Mouse (Mus musculus) forebrain, embryonic 13.5 days (tissue): ENCODE measurements at regions not wholly inside any gene's neighbourhood (a gene's known extent, or its start where the extent isn't known, plus 50 kb on each side); places are given as distances from the start of the nearest gene placed in this dataset.

Experiments used
- ATAC-seq: fragments of 200-750 bp; cut with Nextera tagmentation; 2 replicates; pipeline ENCODE4 v1.8.0; 2017
- H3K27ac ChIP-seq: fragments of 300-500 bp; sonication (generic); 2 replicates; pipeline ENCODE4 v1.5.1; 2015; ENCODE audit warnings: inconsistent platforms, mild to moderate bottlenecking, moderate library complexity
- H3K27me3 ChIP-seq: fragments of 300-500 bp; sonication (generic); 2 replicates; pipeline ENCODE4 v1.6.1; 2015; ENCODE audit warnings: mild to moderate bottlenecking, inconsistent platforms
- H3K36me3 ChIP-seq: fragments of 300-500 bp; sonication (generic); 2 replicates; pipeline ENCODE4 v1.6.1; 2015; ENCODE audit warnings: mild to moderate bottlenecking, inconsistent platforms; ENCODE audit not compliant: poor library complexity, severe bottlenecking
- H3K4me1 ChIP-seq: fragments of 300-500 bp; sonication (generic); 2 replicates; pipeline ENCODE4 v1.6.1; 2015; ENCODE audit warnings: inconsistent platforms
- H3K4me2 ChIP-seq: fragments of 300-500 bp; sonication (generic); 2 replicates; pipeline ENCODE4 v1.6.1; 2015; ENCODE audit warnings: inconsistent platforms, mild to moderate bottlenecking, moderate library complexity
- H3K4me3 ChIP-seq: fragments of 300-500 bp; sonication (generic); 2 replicates; pipeline ENCODE4 v1.5.1; 2015; ENCODE audit warnings: mild to moderate bottlenecking, inconsistent platforms
- H3K9ac ChIP-seq: fragments of 300-500 bp; sonication (generic); 2 replicates; pipeline ENCODE4 v1.6.1; 2015; ENCODE audit warnings: mild to moderate bottlenecking, inconsistent platforms
- H3K9me3 ChIP-seq: fragments of 300-500 bp; sonication (generic); replicated peaks from 2 replicates; pipeline ENCODE4 v1.6.1; 2016; ENCODE audit warnings: inconsistent platforms
- WGBS: fragments of 180-500 bp; shearing (Covaris S2); methylation state at CpG from one replicate; pipeline ENCODE4 v1.1.7; 2015; 5-methylcytosine and 5-hydroxymethylcytosine counted together

DNA sequence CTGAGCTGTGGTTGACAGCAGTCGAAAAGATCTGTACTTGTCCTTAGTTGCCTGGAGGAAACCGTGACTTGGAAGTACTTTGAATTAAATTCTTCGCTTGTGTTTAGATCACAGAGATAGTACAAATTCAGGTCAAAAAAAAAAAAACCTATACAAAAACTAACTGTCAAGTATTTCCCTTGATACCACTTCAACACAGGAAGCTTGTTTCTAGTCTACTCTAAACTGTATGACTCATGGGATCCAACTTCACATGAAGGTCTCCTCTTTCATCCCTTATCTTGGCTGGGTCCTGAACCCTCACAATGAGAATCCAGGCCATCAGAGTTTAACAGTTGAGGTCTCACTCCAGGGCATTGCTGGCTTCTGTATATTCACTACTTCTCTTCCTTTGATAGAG lies 54.8 kb downstream of the Tmem30b start:
- Histone ChIP-seq H3K9ac (no peak overlapping the region), H3K27ac (no peak overlapping the region), H3K4me1 (no peaks in the 10 kb centered on the region), H3K36me3 (no peaks in the 10 kb centered on the region), H3K4me3 (no peak overlapping the region), H3K9me3 (no peaks in the 10 kb centered on the region), H3K4me2 (no peak overlapping the region), H3K27me3 (no peaks in the 10 kb centered on the region)
- WGBS, result 92% methylated on average over 3 of the region's 3 CpGs
- no peak for ATAC-seq

DNA sequence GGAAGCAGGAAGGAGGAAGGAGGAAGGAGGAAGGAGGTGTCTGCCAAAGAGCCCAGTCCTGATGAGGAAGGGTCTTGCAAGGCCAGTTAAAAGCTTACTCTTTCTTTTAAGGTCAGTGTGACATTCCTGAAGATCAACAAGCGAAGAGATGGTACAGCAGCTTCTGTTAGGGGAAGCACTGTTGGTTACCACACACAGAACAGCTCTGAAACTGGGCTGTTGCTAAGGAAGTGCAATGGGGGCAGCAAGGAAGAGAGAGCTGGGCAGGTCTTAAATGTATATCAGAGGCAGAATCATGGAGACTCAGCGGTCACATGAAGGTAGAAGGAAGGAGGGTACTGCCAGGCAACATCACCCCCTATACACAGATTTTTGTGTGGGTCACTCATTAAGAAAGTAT lies 63.3 kb downstream of the Tmem30b start:
- Histone ChIP-seq H3K9ac (no peak overlapping the region), H3K27ac (no peak overlapping the region), H3K9me3 (no peaks in the 10 kb centered on the region), H3K4me2 (no peak overlapping the region), H3K36me3 (no peaks in the 10 kb centered on the region), H3K4me1 (no peaks in the 10 kb centered on the region), H3K27me3 (no peaks in the 10 kb centered on the region), H3K4me3 (no peak overlapping the region)
- ATAC-seq, result no peak
- 91% methylated on average over 2 of the region's 2 CpGs for WGBS

GRCm38 (mm10) chr12:73482275-73482674 lies 63.9 kb downstream of the Tmem30b start:
- Histone ChIP-seq H3K9me3 (no peaks in the 10 kb centered on the region), H3K4me2 (no peak overlapping the region), H3K27ac (no peak overlapping the region), H3K4me1 (no peaks in the 10 kb centered on the region), H3K9ac (no peak overlapping the region), H3K36me3 (no peaks in the 10 kb centered on the region), H3K4me3 (no peak overlapping the region), H3K27me3 (no peaks in the 10 kb centered on the region)
- WGBS, result 94% methylated on average over 6 of the region's 6 CpGs
- no peak for ATAC-seq

DNA sequence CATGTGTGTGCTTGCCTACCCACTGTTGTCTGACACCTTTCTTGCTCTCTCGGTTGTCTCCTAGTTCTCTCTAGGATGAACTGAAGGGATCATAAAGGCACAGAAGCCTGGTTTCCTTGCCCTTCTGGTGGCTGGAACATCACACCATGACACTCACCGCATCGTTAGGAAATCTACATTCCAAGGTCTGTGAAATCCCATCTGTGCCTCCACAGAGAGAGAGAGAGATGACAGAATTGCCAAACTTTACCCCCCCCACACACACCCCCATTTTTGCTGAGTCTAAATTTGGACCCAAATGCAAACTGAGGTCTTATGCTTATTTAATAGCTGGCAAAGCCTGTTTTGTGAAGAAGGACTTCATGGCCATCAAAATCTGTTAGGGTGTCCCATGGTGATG lies 64.5 kb downstream of the Tmem30b start:
- 90% methylated on average over 3 of the region's 3 CpGs for WGBS

DNA sequence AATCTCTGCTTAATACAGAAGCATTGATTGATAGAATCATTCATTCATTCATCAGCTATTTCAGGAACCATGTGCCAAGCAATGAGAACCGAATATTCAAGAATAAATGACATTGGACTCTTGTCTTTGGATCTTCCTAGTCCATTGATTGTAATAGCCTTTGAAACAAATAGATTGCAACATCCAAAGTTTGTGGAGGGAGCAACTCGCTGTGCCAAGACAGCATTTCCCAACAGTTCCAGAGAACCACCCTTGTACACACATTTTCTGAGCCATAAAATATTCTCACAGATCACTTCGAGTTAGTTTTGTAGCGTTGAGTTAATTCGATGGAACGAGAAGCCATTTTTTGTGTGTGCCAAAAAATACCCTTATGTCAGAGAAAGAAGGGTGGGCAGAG lies 65.0 kb downstream of the Tmem30b start:
- Histone ChIP-seq H3K4me1 (no peaks in the 10 kb centered on the region), H3K4me3 (no peak overlapping the region), H3K36me3 (no peaks in the 10 kb centered on the region), H3K9ac (no peak overlapping the region), H3K27me3 (no peaks in the 10 kb centered on the region), H3K27ac (no peak overlapping the region), H3K4me2 (no peak overlapping the region), H3K9me3 (no peaks in the 10 kb centered on the region)
- ATAC-seq, result no peak
- WGBS, result 94% methylated on average over 6 of the region's 6 CpGs

More for the DNA sequence above, 64.5 kb downstream of the Tmem30b start:
- Histone ChIP-seq H3K27ac (no peak overlapping the region), H3K9me3 (no peaks in the 10 kb centered on the region), H3K27me3 (no peaks in the 10 kb centered on the region), H3K4me1 (no peaks in the 10 kb centered on the region), H3K9ac (no peak overlapping the region), H3K4me2 (no peak overlapping the region), H3K4me3 (no peak overlapping the region), H3K36me3 (no peaks in the 10 kb centered on the region)
- ATAC-seq, result no peak

DNA sequence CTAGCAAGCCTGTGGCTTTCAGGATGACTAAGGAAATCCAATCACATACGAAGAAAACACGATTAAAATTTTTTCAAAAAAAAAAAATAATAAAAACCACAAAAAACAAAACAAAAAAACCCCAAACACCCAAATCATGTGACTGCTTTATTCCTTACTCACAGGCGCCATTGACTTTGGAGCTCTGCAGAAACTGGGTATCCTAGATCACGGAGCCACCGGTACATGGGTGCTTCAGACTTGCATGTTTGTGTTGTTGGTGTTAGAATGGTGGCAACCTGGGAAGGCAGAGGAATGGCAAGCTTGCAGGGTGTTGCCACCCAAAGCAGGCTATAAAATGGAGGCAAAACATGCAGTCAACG lies 65.6 kb downstream of the Tmem30b start:
- no peak for ATAC-seq
- H3K27ac ChIP-seq, result no peak overlapping the region

DNA sequence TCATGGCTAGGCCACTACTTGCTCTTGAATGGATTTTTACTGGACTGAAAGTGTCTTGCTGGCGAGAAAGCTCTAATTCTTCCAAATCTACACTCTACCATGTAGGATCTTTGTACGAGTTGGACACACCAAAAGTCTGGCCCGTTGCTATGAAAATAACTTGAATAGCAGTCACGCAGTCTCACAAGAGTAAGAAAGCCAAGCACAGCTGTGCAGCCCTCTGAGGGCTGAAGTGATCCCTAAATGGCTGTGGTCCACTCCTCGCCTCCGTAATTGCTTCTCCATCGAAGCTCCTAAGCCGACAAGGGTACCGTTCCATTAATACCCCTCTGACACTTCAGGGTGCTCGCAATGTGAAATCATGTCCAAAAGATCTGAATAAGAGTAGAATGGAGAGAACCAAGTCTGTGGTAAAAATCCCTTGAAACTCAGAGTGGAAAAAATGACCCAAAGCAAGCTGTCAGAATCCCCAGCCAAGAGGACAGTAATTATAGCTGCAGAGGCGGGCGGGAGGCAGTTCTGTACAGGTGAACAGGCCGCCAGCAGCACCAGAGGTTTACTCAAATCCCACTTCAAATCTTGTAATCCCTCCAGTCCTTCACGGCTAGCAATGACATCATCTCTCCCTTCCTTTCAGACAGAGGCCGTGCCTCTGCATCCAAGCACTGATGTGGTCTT lies 66.1 kb downstream of the Tmem30b start:
- no peak for ATAC-seq
- Histone ChIP-seq H3K9ac (no peak overlapping the region), H3K4me2 (no peak overlapping the region), H3K27ac (no peak overlapping the region), H3K4me3 (no peak overlapping the region), H3K9me3 (no peaks in the 10 kb centered on the region), H3K36me3 (no peaks in the 10 kb centered on the region), H3K4me1 (no peaks in the 10 kb centered on the region), H3K27me3 (no peaks in the 10 kb centered on the region)
- WGBS, result 87% methylated on average over 15 of the region's 15 CpGs

More for the DNA sequence above, 65.6 kb downstream of the Tmem30b start:
- Histone ChIP-seq H3K27me3 (no peaks in the 10 kb centered on the region), H3K4me1 (no peaks in the 10 kb centered on the region), H3K4me3 (no peak overlapping the region), H3K4me2 (no peak overlapping the region), H3K9me3 (no peaks in the 10 kb centered on the region), H3K9ac (no peak overlapping the region), H3K36me3 (no peaks in the 10 kb centered on the region)
- 93% methylated on average over 6 of the region's 6 CpGs for WGBS

DNA sequence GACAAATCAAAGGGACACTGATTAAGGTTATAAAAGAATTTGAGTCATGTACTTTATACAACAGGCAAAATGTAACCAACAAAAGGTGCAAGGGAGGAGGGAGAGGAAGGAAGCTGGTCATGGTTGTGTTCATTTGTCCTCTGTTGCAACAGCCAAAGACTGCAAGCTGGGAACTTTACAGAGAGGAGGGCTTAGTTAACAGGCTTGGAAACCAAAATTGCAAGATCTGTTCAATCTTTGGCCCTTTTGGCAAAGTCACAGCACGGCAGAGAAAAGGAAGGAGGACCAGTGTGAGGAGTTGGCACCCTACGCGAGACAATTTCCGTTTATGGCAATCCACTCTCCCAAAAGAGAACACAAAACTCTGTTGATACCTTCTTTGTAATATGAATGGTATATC lies 67.6 kb downstream of the Tmem30b start:
- H3K9ac ChIP-seq, result no peak overlapping the region
- no peak overlapping the region for H3K4me3 ChIP-seq
- no peaks in the 10 kb centered on the region for H3K9me3 ChIP-seq
- H3K27ac ChIP-seq, result no peak overlapping the region
- H3K4me1 ChIP-seq, result no peaks in the 10 kb centered on the region
- no peak overlapping the region for H3K4me2 ChIP-seq
- no peaks in the 10 kb centered on the region for H3K36me3 ChIP-seq
- no peaks in the 10 kb centered on the region for H3K27me3 ChIP-seq
- WGBS, result 86% methylated on average over 4 of the region's 4 CpGs
- no peak for ATAC-seq

- ATAC-seq, result no peak
- no peaks in the 10 kb centered on the region for H3K27me3 ChIP-seq
- H3K4me3 ChIP-seq, result no peak overlapping the region
- no peaks in the 10 kb centered on the region for H3K9me3 ChIP-seq
- no peaks in the 10 kb centered on the region for H3K4me1 ChIP-seq
- no peak overlapping the region for H3K27ac ChIP-seq
- no peaks in the 10 kb centered on the region for H3K36me3 ChIP-seq
- H3K9ac ChIP-seq, result no peak overlapping the region
- no peak overlapping the region for H3K4me2 ChIP-seq
- WGBS, result 14% methylated on average over 7 of the region's 7 CpGs
These were observed 69.8 kb downstream of the Tmem30b start for GRCm38 (mm10) chr12:73476421-73476858.

GRCm38 (mm10) chr12:73475774-73476173 lies 70.4 kb downstream of the Tmem30b start:
- Histone ChIP-seq H3K27ac (no peak overlapping the region), H3K27me3 (no peaks in the 10 kb centered on the region), H3K9ac (no peak overlapping the region), H3K9me3 (no peaks in the 10 kb centered on the region), H3K4me1 (no peaks in the 10 kb centered on the region), H3K4me3 (no peak overlapping the region), H3K4me2 (no peak overlapping the region), H3K36me3 (no peaks in the 10 kb centered on the region)
- no peak for ATAC-seq
- WGBS, result 66% methylated on average over 3 of the region's 3 CpGs

DNA sequence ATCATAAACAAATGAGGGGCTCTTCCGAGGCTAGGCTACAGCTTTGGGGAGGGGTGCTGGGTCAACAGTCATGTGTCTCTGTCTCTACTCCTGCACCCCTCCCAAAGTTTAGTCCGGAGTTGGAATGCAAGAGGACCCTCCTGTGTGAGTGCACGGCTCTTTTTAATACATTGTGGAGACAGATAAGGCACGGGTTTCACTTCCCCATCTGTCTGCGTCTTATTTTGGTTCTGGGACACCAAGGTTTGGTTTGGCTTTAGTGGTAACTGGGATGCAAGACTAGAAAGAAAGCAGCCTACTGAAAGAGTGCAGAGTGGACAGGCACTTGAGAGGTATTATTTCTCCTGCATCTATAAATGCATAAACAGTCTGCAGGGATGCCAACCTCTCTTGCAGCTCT lies 71.2 kb downstream of the Tmem30b start:
- Histone ChIP-seq H3K36me3 (no peaks in the 10 kb centered on the region), H3K4me2 (no peak overlapping the region), H3K4me3 (no peak overlapping the region), H3K9me3 (no peaks in the 10 kb centered on the region), H3K27ac (no peak overlapping the region), H3K9ac (no peak overlapping the region), H3K27me3 (no peaks in the 10 kb centered on the region), H3K4me1 (no peaks in the 10 kb centered on the region)
- 81% methylated on average over 5 of the region's 5 CpGs for WGBS
- no peak for ATAC-seq

DNA sequence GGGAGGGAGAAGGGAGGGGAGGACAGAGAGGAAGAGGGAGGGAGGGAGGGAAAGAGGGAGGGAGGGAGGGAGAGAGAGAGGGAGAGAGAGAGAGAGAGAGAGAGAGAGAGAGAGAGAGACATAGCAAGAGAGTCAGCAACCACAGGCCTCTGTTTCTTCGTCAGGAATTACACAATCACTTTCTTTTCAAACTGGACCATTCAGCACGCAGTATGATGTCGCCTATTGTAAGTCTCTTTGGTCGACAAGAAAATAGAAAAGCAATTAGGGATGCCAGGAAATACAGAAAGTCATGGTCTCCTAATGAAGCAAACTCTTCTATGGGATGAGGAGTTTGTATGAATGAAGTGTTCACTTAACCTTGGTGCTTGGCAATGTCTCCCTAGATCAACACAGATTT lies 73.1 kb downstream of the Tmem30b start:
- H3K4me2 ChIP-seq, result no peak overlapping the region
- H3K9me3 ChIP-seq, result no peaks in the 10 kb centered on the region
- 20% methylated on average over 4 of the region's 4 CpGs for WGBS
- H3K36me3 ChIP-seq, result no peaks in the 10 kb centered on the region
- H3K27ac ChIP-seq, result no peak overlapping the region
- no peak overlapping the region for H3K9ac ChIP-seq
- no peak overlapping the region for H3K4me3 ChIP-seq
- no peaks in the 10 kb centered on the region for H3K27me3 ChIP-seq
- H3K4me1 ChIP-seq, result no peaks in the 10 kb centered on the region
- ATAC-seq, result no peak

DNA sequence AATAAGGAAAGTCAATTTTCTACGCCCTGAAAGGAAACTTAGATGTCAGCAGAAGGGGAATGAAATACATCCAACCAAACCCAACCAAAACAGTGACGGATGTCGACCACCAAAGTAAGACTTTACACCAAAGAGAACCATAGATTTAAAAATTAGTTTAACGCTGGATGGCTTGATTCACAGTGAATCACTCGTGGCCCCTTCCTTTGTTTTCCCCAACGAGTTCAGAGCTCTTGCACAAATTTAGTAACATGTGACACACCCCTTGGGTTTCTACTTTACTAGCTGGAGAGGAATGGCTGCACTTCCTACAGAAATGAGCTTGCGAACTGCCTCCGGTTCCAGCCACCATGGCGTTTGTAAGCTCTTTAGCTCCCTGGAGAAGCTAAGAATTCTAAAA lies 74.2 kb downstream of the Tmem30b start:
- H3K36me3 ChIP-seq, result no peaks in the 10 kb centered on the region
- no peak for ATAC-seq
- no peak overlapping the region for H3K4me3 ChIP-seq
- no peak overlapping the region for H3K27ac ChIP-seq
- no peak overlapping the region for H3K9ac ChIP-seq
- 66% methylated on average over 9 of the region's 9 CpGs for WGBS
- no peaks in the 10 kb centered on the region for H3K9me3 ChIP-seq
- H3K4me2 ChIP-seq, result no peak overlapping the region
- no peaks in the 10 kb centered on the region for H3K4me1 ChIP-seq
- H3K27me3 ChIP-seq, result no peaks in the 10 kb centered on the region
